Mouse (Mus musculus) frontal cortex, adult 2 months (tissue): ENCODE measurements around the gene Pakap. TPM values are rescaled to one million over a fixed set of nuclear protein-coding genes. Genes with fewer than 3 reads are reported as not detected.
A peak's percentile ranks its signal among the peaks of the same experiment; 100 is the strongest.

Experiments
- DNase-seq, 2 experiments: peaks; one replicate each; pipeline ENCODE4 v3.0.0; 2022; ENCODE audit warnings: low spot score in 1 of 2; ENCODE audit errors: extremely low spot score in 1 of 2
- polyA plus RNA-seq: library from polyadenylated mRNA; depleted of rRNA; stranded (reverse); fragments of >200 nt; gene quantifications from 2 replicates; pipeline ENCODE4 v1.2.3, GENCODE M21; 2012

Gene Pakap
- polyA plus RNA-seq, 1 experiment, result 7.9 TPM

DNA sequence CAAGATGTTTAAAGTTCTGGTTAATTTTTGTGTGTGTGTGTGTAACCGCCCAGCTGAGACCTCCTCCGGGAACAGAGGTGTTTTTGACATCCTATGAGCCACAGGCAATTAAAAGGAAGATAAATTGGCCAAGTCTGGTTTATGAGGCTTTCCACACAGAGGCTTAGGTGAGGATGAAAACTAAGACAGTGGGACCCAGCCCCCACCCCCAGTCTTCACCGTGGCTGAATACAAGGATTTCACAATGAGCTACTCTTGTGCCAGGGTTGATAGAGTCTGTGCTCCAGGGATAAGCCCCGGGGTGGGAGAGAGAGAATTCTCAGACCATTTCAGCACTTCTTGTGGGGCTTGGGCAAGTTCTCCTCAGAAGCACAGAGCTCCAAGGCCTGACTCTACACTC lies 183.1 kb downstream of the Pakap start:
- DNase-seq, result no peak

GRCm38 (mm10) chr4:57751566-57751965 lies 183.6 kb downstream of the Pakap start:
- DNase-seq, result no peak

DNA sequence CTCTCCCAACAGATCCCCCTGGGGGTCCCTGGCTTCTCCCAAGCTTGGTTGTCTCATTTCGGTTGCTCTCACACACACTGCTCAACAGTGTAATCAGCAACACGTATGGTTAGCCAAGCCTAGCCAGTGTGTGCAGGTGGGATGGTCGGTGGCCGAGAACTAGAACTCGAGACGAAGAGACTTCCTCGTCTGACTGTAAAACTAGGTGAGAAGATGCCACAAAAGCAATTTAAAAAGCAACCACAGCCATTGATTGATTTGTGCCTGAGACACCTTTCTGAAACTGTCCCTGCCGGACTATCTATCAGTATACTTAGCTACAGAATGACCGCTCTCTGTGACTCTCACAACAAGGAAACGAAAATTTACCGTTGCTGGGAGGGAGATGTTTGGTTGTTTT lies 187.1 kb downstream of the Pakap start:
- no peak for DNase-seq

GRCm38 (mm10) chr4:57757997-57758396 lies 190.0 kb downstream of the Pakap start:
- DNase-seq, result peak in 1 of 2 experiments; percentile 45

DNA sequence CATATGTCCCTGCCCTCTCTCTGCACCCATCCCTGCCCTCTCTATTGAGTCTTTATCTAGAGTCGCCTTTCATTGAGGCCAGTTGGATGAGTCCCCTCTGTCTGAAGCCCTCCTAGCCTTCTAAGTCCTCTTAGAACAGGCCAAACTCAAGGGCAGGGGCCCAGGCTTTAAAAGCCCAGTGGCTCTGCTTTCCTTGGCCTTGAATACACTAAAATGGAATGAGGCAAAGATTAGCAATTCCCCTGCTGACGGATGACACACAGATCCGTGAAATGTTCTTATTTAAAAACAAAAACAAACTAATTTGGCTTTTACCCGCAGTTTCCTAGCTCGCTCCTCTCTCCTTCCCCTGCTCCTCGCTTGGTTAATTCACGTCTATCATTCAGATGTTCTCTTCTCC lies 194.4 kb downstream of the Pakap start:
- no peak for DNase-seq

DNA sequence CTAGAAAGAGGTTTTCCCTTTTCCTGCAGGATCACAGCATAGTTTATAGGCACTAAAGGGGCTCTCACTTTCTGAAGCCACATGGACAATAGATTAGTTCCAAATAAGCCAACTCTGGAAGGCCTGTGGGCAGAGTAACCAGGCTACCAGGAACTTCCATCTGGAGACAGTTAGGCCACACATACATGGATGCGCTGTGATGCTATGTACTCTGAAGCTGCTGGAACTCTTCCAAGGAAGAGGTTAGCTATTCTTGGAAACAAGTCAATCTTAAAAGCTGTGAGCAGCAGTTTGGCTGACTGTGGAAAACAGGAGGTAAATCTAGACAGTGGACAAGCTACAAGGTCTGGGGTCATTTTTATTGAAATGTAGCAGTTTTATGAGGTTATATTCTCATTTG lies 196.4 kb downstream of the Pakap start:
- no peak for DNase-seq

DNA sequence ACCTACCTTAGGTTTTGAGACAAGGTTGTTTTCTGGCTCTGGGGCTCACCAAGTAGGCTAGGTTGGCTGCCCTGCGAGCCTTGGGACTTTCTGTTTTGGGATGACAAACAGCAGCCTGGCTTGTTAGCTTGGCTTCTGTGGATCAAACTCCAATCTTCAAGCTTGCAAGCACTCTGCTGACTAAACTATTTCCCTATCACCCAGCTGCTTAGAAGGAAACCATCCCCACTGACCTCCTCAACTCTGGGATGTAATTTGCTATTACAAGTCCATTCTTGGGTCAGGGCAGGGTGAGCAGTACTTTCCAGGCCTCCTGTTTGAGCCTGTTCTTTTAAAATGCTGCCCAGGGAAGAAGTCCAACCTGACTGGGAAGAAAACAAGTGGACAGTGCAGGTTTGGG lies 196.9 kb downstream of the Pakap start:
- DNase-seq, result no peak

GRCm38 (mm10) chr4:57765806-57766205 lies 197.8 kb downstream of the Pakap start:
- no peak for DNase-seq

DNA sequence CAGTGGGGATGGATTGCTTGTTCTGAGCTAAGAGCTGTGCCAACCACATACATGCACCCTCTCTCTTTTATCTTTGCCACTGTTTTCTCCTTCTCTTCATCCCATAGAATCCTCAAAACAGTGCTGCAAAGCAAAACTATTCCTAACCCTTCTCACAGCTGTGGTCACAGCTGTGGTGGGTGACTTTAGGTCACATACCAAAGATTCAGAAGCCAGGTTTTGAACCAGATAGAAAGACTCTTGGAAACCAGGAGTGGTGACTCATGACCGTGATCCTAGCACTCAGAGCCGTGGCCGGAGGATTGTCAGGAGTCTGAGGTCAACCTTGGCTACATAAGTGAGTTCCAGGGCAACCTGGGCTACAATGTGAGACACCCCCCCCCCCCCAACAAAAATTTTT lies 201.0 kb downstream of the Pakap start:
- no peak for DNase-seq

GRCm38 (mm10) chr4:57770185-57770823 lies 202.3 kb downstream of the Pakap start:
- no peak for DNase-seq

DNA sequence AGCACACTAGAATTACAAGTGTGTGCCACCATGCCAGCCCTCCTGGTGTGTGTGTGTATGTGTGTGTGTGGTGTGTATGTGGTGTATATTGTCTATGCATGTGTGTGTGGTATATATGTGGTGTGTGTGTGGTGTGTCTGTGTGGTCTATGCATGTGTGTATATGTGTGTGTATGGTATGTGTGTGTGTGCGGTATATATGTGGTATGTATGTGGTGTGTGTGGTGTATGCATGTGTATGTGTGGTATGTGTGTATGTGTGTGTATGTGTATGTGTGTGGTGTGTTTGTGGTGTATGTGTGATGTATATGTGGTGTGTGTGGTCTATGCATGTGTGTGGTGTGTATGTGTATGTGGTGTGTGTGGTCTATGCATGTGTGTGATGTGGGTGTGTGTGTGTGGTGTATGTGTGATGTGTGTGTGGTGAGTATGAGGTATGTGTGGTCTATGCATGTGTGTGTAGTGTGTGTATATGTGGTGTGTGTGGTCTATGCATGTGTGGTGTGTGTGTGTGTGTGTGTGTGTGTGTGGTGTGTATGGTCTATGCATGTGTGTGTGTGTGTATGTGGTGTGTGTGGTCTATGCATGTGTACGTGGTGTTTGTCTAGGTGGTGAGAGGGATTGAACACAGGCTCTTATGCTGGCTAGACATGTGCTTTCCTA lies 203.7 kb downstream of the Pakap start:
- no peak for DNase-seq

GRCm38 (mm10) chr4:57772851-57773510 lies 205.0 kb downstream of the Pakap start:
- no peak for DNase-seq

DNA sequence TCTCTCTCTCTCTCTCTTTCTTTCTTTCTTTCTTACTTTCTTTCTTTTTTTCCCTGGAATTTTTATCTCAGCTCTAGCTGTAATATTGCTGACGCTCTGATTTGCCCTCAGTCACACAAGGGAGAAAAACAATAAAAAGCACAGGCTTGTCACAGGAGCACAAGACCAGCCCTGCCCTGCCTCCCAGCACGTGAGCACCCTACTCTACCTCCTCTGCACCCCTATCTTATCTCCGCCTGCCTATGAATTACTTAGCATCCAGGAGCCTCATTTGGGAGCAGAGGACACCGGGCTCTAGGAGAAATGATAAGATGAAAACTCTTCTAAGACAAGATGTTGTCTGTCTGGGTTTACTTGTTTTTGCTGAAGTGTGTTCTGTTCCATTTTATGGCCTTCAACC lies 206.5 kb downstream of the Pakap start:
- DNase-seq, result no peak

GRCm38 (mm10) chr4:57775582-57775981 lies 207.6 kb downstream of the Pakap start:
- DNase-seq, result no peak

DNA sequence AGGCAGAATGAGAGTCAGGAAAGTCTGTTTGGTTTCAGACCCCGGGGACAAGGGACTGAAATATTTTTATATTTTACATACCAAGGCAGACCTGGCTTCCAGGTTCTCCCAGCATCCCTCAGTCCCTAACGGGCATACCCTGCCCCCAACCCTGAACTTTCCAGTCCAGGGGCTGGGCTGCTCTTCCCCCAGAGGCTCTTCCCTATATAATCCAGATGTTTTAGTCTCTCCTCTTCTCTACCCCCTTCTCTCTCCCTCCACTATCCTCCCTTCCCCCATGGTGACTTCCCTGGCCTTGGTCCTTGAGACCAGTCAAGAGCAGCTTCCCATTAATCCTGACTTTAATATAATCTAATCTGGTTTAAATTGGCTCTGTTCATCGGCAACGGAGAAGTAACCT lies 212.4 kb downstream of the Pakap start:
- DNase-seq, result no peak

DNA sequence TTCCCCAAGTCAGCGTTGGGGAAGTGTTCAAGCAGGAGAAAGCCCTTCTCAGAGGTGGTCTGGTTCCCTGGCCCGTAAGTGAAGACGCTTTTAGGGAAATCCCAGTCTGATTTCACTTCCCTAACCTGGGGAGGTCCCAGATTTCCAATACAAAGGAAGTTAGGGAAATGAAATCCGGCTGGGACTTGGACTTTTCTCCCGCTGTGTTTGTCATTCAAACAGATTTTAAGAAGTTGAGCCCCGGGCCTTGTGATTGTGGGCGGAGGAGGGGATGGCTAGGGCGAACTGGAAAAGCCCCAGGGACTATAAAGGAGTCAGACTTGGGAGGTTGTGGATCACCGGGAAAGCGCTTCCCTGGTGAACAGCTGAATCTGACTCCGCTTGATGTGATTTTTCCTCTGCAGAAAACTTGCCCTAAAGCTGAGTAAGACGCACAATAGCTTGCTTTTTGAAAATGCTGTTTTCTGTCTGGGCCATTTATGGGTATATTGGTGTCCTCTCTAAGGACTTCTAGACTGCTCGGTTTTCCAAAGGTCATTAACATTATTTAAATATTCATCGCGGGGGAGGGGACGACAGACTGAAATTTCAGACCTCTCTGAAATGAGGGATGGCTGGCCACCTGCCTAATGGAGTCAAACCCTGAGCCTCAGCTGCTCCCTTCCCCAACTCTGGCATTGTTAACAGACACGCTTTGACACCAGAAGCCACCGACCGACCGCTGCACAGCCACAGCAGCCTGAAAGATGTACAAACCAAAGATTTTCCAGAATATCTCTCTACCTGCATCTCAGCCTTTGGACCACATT lies 213.1 kb downstream of the Pakap start:
- DNase-seq, result no peak

DNA sequence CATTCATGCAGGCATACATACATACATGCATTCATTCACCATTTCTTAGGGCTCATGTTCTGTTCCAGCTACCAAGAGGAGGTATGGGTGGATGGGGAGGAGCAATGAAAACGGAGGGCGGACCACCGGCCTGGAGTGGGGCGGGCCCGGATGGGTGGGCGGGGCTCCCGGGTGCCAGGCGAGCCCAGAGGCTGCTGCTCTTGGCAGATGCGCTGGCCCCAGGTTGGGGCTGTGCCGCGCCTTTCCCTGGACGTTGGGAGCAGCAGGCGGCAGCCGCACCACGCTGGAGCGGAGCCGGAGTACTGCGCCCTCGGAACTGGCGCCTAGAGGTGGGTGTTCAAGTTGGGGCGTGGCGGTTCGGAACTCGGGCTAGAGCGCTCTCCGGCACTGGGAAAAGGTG lies 214.0 kb downstream of the Pakap start:
- peak in 1 of 2 experiments; percentile 40 for DNase-seq

GRCm38 (mm10) chr4:57782549-57783390 lies 214.8 kb downstream of the Pakap start:
- no peak for DNase-seq

DNA sequence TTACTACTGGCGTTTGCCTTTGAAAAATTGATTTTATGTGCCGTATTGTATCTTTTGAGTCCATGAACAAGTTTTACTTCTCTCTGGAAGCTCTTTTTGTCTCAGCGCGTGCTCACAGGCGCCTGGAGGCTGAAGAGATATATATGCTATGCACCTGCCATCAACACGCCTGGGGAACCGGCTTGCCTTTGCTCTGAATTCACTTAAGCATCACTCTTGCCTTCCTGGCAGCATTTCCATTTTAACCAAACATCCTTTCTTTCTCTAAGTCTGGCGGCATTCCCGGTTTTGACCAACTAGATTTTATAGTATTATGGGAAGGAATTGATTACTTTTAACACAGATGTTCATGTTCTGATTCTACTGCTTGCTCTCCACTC lies 215.4 kb downstream of the Pakap start:
- DNase-seq, result no peak

GRCm38 (mm10) chr4:57783853-57784600 lies 216.0 kb downstream of the Pakap start:
- no peak for DNase-seq
